Mouse (Mus musculus) heart, postnatal 0 days (tissue): Measurements from ENCODE around the gene Mfap5. TPM values are rescaled to one million over a fixed set of nuclear protein-coding genes. Genes with fewer than 3 reads are reported as not detected.

ENCODE experiments used
- ATAC-seq: fragments of 200-750 bp; cut with Nextera tagmentation; 2 replicates; pipeline ENCODE4 v1.8.0; 2017; ENCODE audit warnings: low read depth, moderate number of reproducible peaks, moderate library complexity; ENCODE audit not compliant: insufficient read depth
- DNase-seq: peaks from one replicate; pipeline ENCODE4 v3.0.0-alpha.2; 2016; ENCODE audit warnings: low spot score
- H3K27ac ChIP-seq: fragments of 300-500 bp; sonication (generic); 2 replicates; pipeline ENCODE4 v1.5.1; 2014; ENCODE audit warnings: low read depth, mild to moderate bottlenecking
- H3K27me3 ChIP-seq: fragments of 300-500 bp; sonication (generic); 2 replicates; pipeline ENCODE4 v1.6.1; 2014; ENCODE audit warnings: low read length, mixed read lengths; ENCODE audit not compliant: control insufficient read depth, insufficient read depth
- H3K36me3 ChIP-seq: fragments of 300-500 bp; sonication (generic); replicated peaks from 2 replicates; pipeline ENCODE4 v1.6.1; 2014; ENCODE audit warnings: low read length, mixed read lengths; ENCODE audit not compliant: control insufficient read depth, insufficient read depth
- H3K4me1 ChIP-seq: fragments of 300-500 bp; sonication (generic); 2 replicates; pipeline ENCODE4 v1.6.1; 2014; ENCODE audit warnings: antibody characterized with exemption; ENCODE audit not compliant: control insufficient read depth, insufficient read depth
- H3K4me2 ChIP-seq: fragments of 300-500 bp; sonication (generic); 2 replicates; pipeline ENCODE4 v1.6.1; 2014; ENCODE audit warnings: low read depth, mild to moderate bottlenecking, low read length, moderate library complexity
- H3K4me3 ChIP-seq: fragments of 300-500 bp; sonication (generic); 2 replicates; pipeline ENCODE4 v1.5.1; 2014; ENCODE audit warnings: low read depth, low read length
- H3K9ac ChIP-seq: fragments of 300-500 bp; sonication (generic); replicated peaks from 2 replicates; pipeline ENCODE4 v1.6.1; 2014; ENCODE audit warnings: low read depth, low read length, mixed read lengths
- H3K9me3 ChIP-seq: fragments of 300-500 bp; sonication (generic); replicated peaks from 2 replicates; pipeline ENCODE4 v1.6.1; 2016; ENCODE audit warnings: low read length; ENCODE audit not compliant: control insufficient read depth
- CTCF ChIP-seq: IDR thresholded peaks from 2 replicates; pipeline ENCODE4 v1.5.1; 2016; ENCODE audit warnings: antibody characterized with exemption, control low read depth, low read depth
- EP300 ChIP-seq: IDR thresholded peaks from 2 replicates; pipeline ENCODE4 v1.6.1; 2016; ENCODE audit warnings: antibody characterized with exemption, low read depth
- WGBS: fragments of 180-500 bp; shearing (Covaris S2); extraction: QIAGEN DNeasy Blood & Tissue Kit; methylation state at CpG from one replicate; pipeline ENCODE4 v1.1.7; 2014; 5-methylcytosine and 5-hydroxymethylcytosine counted together
- polyA plus RNA-seq: library from polyadenylated mRNA; unstranded; fragments of >200 nt; fragmentation: Nextera tagmentation; extraction: Ambion mirVana; gene quantifications from 2 replicates; pipeline ENCODE4 v1.2.1, GENCODE M21; 2015
- total RNA-seq: library from RNA; depleted of rRNA; stranded (reverse); fragments of >200 nt; gene quantifications from 2 replicates; pipeline ENCODE4 v1.2.3, GENCODE M21; 2014; ENCODE audit warnings: low replicate concordance

Mfap5 gene
- total and polyA plus RNA-seq, 2 experiments from 2014 or later: 39.4 to 61.1 TPM

DNA sequence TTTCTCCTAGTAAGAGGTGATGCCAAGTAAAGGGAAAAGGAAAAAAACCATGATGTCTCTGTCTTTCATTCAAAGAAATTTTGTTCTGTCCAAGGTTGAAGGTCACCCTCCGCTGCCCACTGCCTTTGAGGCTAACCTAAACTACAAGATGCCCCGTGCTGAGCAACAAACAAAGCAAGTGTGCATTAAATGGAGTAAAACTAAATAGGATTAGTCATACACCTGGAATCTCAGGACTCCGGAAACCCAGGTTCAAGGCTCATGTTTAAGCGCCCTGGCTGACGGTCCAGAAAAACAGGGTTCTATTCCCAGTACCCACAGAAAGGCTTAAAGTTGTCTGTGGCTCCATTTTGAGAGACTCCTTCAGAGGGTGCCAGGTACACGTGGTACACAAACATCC, 13.2 kb upstream of the Mfap5 start:
- no peak for ATAC-seq
- Histone ChIP-seq H3K9me3 (no peaks in the 10 kb centered on the region), H3K4me2 (no peak overlapping the region)

DNA sequence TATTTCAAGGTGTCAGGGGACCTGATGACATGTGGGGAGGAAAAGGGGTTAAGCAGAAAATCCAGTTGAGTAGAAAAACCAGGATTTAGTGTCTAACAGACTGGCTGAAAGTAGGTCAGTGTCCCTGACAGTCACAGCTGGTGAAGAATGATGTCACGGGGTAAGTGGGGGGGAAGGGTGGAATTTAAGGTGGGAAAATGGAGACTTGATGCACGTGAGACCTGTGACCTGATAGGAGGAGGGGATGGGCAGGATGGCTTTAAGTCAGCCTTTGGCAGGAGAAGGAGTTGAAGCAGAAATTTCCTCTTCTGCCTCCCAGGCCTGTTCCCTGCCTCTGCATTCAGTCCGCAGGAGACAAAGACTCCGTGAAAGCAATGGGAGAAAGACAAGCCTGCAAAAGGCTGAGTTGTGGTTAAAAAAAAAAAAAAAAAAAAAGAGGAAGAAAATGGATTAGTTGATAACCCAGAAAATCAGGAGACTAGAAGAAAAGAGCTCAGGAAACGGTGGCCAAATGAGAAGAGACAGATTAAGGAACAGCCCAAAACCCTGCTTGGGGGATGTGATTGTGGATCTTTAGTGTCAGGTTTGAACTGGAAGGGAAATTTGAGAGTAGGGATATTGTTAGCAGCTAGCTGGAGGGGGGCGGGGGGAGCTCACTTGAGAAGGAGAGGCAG, 11.7 kb upstream of the Mfap5 start:
- H3K4me2 ChIP-seq: no peak overlapping the region
- H3K4me1 ChIP-seq: 0 out of 2 replicates have a peak, but pooled peaks cover 5% of the 10 kb centered on the region
- 66% methylated on average over 6 of the region's 6 CpGs for WGBS
- H3K9ac ChIP-seq: no peak overlapping the region
- no peaks in the 10 kb centered on the region for H3K36me3 ChIP-seq
- H3K27me3 ChIP-seq: peaks cover 15% of the 10 kb centered on the region
- DNase-seq (no peak), ATAC-seq (no peak)
- H3K9me3 ChIP-seq: no peaks in the 10 kb centered on the region
- H3K27ac ChIP-seq: no peak overlapping the region
- TF ChIP-seq CTCF (no peak), EP300 (no peak)
- no peak overlapping the region for H3K4me3 ChIP-seq

More for the DNA sequence above, 13.2 kb upstream of the Mfap5 start:
- no peak for TF ChIP-seq EP300
- no peak for DNase-seq
- H3K9ac ChIP-seq: no peak overlapping the region
- WGBS: 42% methylated on average over 6 of the region's 6 CpGs
- no peaks in the 10 kb centered on the region for H3K36me3 ChIP-seq
- H3K27me3 ChIP-seq: peaks cover 29% of the 10 kb centered on the region
- H3K27ac ChIP-seq: no peak overlapping the region
- 0 out of 2 replicates have a peak overlapping the region, but pooled peaks have one; percentile 47 for H3K4me3 ChIP-seq
- 0 out of 2 replicates have a peak, but pooled peaks cover 5% of the 10 kb centered on the region for H3K4me1 ChIP-seq

DNA sequence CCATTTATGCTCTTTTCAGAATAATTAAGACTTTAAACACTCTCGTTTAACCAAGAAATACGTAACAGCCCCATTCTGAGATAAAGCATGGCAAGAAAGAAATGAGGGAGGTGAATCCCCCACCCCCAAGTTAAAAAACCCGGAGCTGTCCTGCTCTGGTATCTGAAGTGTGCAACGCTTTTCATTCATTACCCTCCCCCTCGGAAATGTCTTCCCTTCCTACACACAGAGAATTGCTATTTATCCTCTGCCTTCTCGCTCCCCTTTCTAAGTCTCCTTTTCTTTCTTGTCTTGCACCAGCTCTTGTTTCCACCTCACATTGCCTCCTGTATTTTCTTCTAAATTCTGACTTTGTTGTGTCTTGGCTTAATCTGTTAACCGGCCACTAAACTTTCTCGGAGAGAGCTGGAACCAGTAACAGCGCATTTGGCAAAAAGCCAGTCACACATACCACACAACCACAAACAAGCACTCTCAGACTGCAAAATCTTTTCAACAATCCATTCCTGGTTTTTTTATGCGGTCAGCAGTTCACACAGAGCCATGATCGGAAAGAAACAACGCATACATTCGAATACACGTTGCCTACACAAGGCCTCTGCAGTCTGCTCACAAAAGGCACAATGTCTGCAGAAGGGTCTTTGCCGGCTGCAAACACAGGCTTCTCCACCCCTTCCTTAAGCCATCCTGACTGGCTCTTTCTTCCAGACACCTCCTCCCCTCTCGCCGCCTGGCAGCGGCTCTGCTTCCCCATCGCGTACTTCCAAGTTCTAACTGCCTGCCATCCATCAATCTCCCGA, 10.4 kb upstream of the Mfap5 start:
- ATAC-seq: peak; percentile 35; the same call in 1 of the 2 replicates
- peaks cover 12% of the 10 kb centered on the region; the same call in 1 of the 2 replicates for H3K27me3 ChIP-seq
- WGBS: 9% methylated on average over 21 of the region's 21 CpGs
- TF ChIP-seq EP300 (no peak), CTCF (no peak)
- peak overlapping the region; percentile 45 for H3K4me2 ChIP-seq
- peak overlapping the region; percentile 23 for H3K4me3 ChIP-seq
- H3K36me3 ChIP-seq: no peaks in the 10 kb centered on the region
- 0 out of 2 replicates have a peak overlapping the region, but pooled peaks have one; percentile 4 for H3K27ac ChIP-seq
- no peaks in the 10 kb centered on the region for H3K9me3 ChIP-seq
- no peak overlapping the region for H3K9ac ChIP-seq
- H3K4me1 ChIP-seq: 0 out of 2 replicates have a peak, but pooled peaks cover 5% of the 10 kb centered on the region
- no peak for DNase-seq

- DNase-seq (no peak), ATAC-seq (no peak)
- no peaks in the 10 kb centered on the region for H3K9me3 ChIP-seq
- no peak overlapping the region for H3K4me3 ChIP-seq
- peak; percentile 77 for TF ChIP-seq CTCF
- no peak for TF ChIP-seq EP300
- H3K27ac ChIP-seq: no peak overlapping the region
- no peaks in the 10 kb centered on the region for H3K36me3 ChIP-seq
- H3K4me1 ChIP-seq: 0 out of 2 replicates have a peak, but pooled peaks cover under 1% of the 10 kb centered on the region
- WGBS: 31% methylated on average over 5 of the region's 5 CpGs
- no peak overlapping the region for H3K9ac ChIP-seq
- peaks cover 12% of the 10 kb centered on the region; the same call in 1 of the 2 replicates for H3K27me3 ChIP-seq
- H3K4me2 ChIP-seq: no peak overlapping the region
These were observed 9.1 kb upstream of the Mfap5 start for GRCm38 (mm10) chr6:122496501-122496900.

DNA sequence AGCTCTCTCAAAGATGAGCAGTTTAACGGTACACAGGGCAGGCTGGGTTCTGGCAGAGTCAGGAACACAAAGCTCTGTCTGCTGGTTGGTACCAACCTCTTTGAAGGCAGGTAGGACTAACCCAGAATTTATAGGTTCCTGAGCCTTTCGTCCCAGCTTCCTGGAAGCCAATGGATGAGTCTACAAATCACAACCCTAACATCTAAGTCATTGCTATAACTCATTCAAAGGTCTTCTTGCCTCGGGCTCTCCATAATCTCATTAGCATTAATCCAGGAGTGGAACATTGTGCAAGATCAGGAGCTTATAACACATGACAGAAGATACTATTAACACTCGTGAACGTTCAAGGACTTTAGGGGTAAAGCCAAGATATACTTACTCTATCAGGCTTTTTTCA, 7.0 kb upstream of the Mfap5 start, which contains the start of gene Rimklb:
Rimklb (minus strand) TSS at position 101 of the 400 bp plus-strand sequence.
- peaks cover 12% of the 10 kb centered on the region; the same call in 1 of the 2 replicates for H3K27me3 ChIP-seq
- DNase-seq: no peak
- no peaks in the 10 kb centered on the region for H3K9me3 ChIP-seq
- no peak within 1 kb of the TSS for H3K9ac ChIP-seq
- H3K4me1 ChIP-seq: no peaks in the 10 kb centered on the region
- 68% methylated on average over 5 of the region's 5 CpGs for WGBS
- H3K4me3 ChIP-seq: no peak within 1 kb of the TSS
- TF ChIP-seq CTCF (no peak), EP300 (no peak)
- H3K36me3 ChIP-seq: no peaks in the 10 kb centered on the region
- no peak for ATAC-seq
- H3K27ac ChIP-seq: no peak within 1 kb of the TSS
- no peak within 1 kb of the TSS for H3K4me2 ChIP-seq
